Mouse (Mus musculus) right cerebral cortex, postnatal 36 days (tissue): ENCODE results near the gene Prm1.
A peak's percentile ranks its signal among the peaks of the same experiment; 100 is the strongest.
"Not testable (repeated sequence)": the region's sequence is repeated elsewhere in the genome, so short reads cannot be mapped to it uniquely, and the experiment has no call there.

Experiments
- DNase-seq, 2 experiments: peaks; one replicate each; pipeline ENCODE4 v3.0.0; 2022; ENCODE audit warnings: low spot score in 2 of 2, mixed read lengths in 1 of 2

Prm1 gene

DNA sequence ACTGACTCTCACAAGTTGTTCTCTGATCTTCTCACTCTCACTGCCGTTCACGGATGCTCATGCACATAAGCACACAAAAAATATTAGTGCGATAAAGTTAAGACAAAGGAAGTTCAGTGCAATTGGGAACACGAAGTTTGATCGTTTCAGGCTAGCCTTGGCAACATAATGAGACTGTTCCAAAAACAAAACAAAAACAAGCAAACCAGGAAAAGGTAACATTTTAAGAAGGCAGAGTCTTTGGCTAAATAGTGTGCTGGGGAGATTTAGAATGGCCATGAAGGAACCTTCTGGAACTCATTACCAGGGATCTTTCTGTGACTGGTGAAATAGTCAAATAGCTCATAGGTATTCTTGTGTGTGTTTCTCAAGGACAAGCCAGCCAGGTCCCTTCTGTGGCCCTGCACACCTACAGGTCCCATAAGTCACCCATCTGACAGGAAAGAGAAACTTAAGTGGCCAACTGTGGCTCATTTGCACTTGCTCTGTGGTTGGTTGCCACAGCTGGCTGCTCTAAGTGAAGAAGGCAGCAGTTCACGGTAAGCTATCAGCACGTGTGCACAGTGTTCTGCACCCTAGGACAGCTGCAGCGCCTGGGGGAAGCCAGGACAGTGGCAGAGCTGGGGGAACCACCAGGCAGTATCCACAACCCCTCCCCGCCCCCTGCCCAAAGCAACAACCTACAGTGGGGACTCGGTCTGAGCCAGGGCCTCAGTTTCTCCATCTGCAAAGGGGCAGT is at the start of gene Prm1:
Prm1 (minus strand) TSS at position 51 of the 739 bp plus-strand sequence.
- DNase-seq = no peak

GRCm38 (mm10) chr16:10852216-10852615 is 46.6 kb upstream of the Prm1 start:
- not testable (repeated sequence) for DNase-seq

- no peak for DNase-seq
Measured at GRCm38 (mm10) chr16:10850905-10851304, 45.3 kb upstream of the Prm1 start.

DNA sequence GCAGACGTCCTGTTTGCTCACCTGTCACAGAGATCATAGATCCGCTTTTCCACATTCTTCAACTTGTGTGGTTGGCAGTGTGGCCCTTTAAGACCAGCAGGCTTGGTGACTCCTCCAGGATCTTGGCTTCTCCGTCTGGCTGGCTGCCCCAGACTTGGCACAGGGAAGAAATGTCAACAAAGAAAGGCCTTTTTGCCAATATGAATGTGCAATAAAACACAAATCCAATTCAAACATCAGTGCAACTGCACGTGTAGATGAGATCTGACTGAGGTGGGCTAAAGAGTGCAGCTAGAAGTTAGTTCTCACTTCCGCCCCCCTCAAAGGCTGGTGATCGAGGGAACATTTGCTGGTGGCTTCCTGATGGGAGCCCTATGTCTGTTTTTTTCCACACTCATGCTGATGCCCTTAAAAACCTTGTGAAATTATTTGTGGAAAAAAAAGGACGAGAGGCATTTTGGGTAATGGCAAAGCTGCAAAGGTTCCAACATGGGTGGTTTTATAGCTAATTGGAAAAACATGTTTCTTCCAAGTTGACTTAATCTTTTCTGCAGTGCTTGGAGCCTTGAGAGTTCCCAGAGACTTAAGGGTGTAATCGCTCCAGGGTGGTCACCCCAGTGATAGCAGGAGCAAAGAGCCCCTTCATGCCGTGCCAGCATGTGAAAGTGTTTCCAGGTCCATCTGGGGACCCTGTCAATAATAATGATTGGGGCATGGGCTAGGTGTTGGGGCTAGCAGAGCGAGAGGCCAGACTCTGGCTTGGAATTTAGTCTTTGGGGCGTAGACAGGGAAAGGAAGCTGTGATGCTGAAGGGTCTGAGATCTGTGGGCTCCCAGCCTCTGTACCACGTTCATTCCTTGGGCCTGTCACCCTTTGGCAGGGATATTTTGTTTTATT is 44.6 kb upstream of the Prm1 start:
- DNase-seq = no peak

DNA sequence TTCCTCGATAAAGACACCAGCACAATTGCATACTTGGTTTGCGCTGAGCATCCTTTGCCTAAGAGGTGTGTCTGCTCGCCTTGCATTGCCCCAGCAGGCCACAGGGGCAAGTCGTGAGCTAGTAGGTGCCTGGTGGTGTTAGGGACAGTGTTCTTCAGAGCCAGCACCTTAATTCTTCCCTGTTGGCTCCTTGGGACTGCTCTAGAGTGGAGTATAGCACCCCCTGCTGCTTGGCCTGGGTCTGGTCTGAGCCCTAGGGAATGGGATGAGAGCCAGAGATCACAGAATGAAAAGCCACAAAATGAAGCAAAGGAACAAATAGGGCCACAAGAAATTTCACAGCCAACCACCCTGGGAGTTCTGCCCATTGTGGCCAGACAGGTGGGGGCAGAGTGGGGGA is 40.9 kb upstream of the Prm1 start:
- peak; percentile 17 to 18 for DNase-seq

- no peak for DNase-seq
Measured at GRCm38 (mm10) chr16:10845952-10846351, 40.3 kb upstream of the Prm1 start.

DNA sequence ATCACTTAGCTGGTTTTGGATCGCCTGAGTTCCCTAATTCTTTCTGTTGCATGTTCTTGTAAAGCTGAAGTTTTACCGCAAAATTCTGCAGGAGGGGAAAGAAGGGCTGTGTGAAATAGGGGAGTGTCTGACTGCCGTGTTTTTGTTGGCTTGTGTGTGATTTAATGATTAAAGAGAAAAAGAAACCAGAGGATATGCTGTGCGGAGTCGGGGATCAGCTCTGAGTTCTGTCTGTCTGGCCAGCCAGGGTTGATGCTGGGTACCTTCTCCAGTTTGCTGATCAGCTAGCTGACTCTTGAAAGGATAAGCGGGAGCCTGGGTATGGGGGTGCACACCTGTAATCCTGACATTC is 38.7 kb upstream of the Prm1 start:
- DNase-seq = no peak

- no peak for DNase-seq
Measured at GRCm38 (mm10) chr16:10843486-10844318, 38.1 kb upstream of the Prm1 start.

DNA sequence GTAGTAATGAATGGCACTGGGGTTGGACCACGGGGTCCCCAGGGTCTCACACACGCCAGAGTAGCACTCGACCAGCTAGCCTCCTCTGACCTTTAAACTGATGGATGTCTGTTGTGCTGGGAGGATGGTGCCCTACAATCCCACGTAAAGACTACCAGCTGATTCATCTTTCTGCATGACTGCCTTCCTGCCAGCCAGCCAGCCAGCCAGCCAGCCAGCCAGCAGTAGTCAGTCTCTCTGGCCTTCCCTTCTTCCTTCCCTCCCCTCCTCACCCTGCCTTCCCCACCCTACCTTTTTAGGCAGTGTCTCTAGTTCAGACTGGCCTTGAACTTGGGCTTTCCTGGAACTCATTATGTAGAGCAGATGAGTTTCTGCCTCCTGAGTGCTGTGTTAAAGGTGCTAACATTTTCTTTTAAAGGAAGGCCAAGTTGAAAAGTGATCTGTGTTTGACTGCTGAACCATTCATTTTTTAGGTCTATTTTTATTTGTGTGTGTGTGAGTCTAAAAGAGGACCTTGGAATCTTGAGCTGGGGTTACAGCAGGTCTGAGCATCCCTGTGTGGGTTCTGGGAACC is 36.7 kb upstream of the Prm1 start:
- no peak for DNase-seq

GRCm38 (mm10) chr16:10840018-10840417 is 34.4 kb upstream of the Prm1 start:
- no peak for DNase-seq

- no peak for DNase-seq
Measured at GRCm38 (mm10) chr16:10838487-10839245, 33.0 kb upstream of the Prm1 start.

GRCm38 (mm10) chr16:10837903-10838302 is 32.3 kb upstream of the Prm1 start:
- DNase-seq = no peak

DNA sequence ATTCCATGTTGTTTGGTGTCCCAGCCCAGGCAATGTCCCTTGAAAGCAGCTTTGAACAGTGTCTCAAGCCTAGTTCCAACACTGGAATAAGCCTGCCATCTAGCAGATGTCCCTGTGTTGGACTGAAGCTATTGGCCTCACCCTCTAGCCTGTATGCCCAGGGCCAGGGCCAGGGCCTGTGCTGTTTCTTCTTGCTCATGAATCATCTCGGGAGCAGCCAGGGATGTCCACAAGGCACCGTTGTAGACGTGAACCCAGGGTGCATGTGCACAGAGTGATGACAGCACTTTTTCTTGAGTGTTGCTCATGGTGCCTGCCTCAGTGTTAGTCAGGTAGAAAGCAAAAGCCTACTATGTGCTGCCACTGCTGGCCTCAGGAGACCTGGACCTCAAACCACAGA is 31.6 kb upstream of the Prm1 start:
- DNase-seq = no peak

GRCm38 (mm10) chr16:10836388-10836787 is 30.7 kb upstream of the Prm1 start:
- DNase-seq = no peak

- DNase-seq = peak; percentile 61 to 69
Measured at GRCm38 (mm10) chr16:10834911-10835587, 29.4 kb upstream of the Prm1 start, which contains the start of gene Rmi2. Rmi2 (plus strand) TSS chr16:10835059.

GRCm38 (mm10) chr16:10834542-10834910 is 28.9 kb upstream of the Prm1 start:
- no peak for DNase-seq

DNA sequence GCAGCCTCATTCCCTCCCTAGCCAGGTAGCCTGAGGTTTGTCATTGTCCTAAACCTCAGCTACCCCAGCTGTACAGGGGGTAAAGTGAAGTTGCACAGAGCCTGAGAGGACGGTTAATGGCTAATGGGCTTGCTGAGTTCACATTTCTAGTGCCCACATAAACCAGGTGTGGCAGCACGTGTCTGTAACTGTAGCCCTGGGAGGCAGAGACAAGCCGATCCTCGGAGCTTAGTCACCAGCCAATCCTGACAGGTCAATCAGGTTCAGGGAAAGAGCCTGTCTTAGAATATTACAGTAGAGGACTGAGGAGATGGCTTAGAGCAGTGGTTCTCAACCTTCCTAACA is 22.8 kb upstream of the Prm1 start:
- no peak for DNase-seq

- DNase-seq = no peak
Measured at GRCm38 (mm10) chr16:10827766-10828460, 22.3 kb upstream of the Prm1 start.

- DNase-seq = no peak
Measured at GRCm38 (mm10) chr16:10827269-10827668, 21.6 kb upstream of the Prm1 start.

DNA sequence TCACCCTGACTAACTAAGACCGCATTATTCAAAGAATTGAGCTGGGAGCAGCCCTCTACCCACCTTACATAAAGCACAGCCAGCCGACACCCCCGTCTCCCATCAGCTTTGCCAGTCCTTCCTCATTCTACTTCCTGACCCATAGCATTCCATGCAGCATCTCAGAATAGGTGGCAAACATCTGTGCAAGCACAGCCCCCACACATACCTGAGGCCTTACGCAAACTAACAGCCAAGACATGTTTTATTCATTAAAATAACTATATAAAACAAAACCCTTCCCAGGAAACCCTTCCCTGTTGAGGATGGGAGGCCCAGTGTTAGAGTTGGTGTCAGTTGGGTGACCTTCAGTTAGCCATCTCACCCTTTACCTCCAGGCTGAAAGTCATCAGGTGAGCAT is 20.2 kb upstream of the Prm1 start:
- no peak for DNase-seq
